ENCODE assay signal across 12 mouse cellular contexts in genomic region chr5:139547421-139547931, GRCm38 (mm10). TPM values are rescaled to one million over a fixed set of nuclear protein-coding genes. Genes with fewer than 3 reads are reported as not detected.
A peak's percentile ranks its signal among the peaks of the same experiment; 100 is the strongest.
DNase-seq lines count a peak whose midpoint lies in the region; ATAC-seq and TF ChIP-seq lines count a peak whose summit lies in the region.
"Had no signal": no experiment of that assay in that cellular context is flagged by ENCODE, and none has a peak within 500 bp of the region (broad histone marks: within the 10 kb centered on the region; RNA-seq: fewer than 3 reads in every experiment).

No protein-coding gene starts in this region.

- no peak overlapping the region for H3K4me3 ChIP-seq in intestine, embryonic 14.5 days (ENCODE audit: low read depth, low read length)
- H3K4me3 ChIP-seq in intestine, postnatal 0 days (ENCODE audit: low read depth, low read length), result no peak overlapping the region
- H3K4me3 ChIP-seq in hindbrain, embryonic 10.5 days, result peak overlapping the region; percentile 41
- peak overlapping the region; percentile 46 for H3K4me3 ChIP-seq in midbrain, postnatal 0 days (ENCODE audit: low read depth, low read length)
- no peak overlapping the region for H3K4me3 ChIP-seq in liver, embryonic 12.5 days
- H3K4me3 ChIP-seq: stomach, embryonic 15.5 days had no signal

- H3K4me2 ChIP-seq in intestine, embryonic 14.5 days (ENCODE audit: low read length), result no peak overlapping the region
- no peak overlapping the region for H3K4me2 ChIP-seq in intestine, postnatal 0 days (replicated peaks; ENCODE audit: low read depth)
- peak overlapping the region; percentile 51 for H3K4me2 ChIP-seq in midbrain, postnatal 0 days (ENCODE audit: low read depth, low read length, poor library complexity, severe bottlenecking)
- H3K4me2 ChIP-seq in liver, embryonic 12.5 days, result no peak overlapping the region
- H3K4me2 ChIP-seq: lung, embryonic 14.5 days; stomach, embryonic 15.5 days had no signal

- H3K27me3 ChIP-seq in intestine, embryonic 14.5 days (replicated peaks; ENCODE audit: control insufficient read depth, insufficient read depth, low read length), result peaks cover 97% of the 10 kb centered on the region
- H3K27me3 ChIP-seq in intestine, postnatal 0 days (replicated peaks; ENCODE audit: control insufficient read depth, insufficient read depth, low read length), result peaks cover 96% of the 10 kb centered on the region
- peaks cover 100% of the 10 kb centered on the region for H3K27me3 ChIP-seq in hindbrain, embryonic 10.5 days (ENCODE audit: insufficient read depth, poor library complexity, severe bottlenecking)
- H3K27me3 ChIP-seq in midbrain, postnatal 0 days (ENCODE audit: insufficient read depth, low read length), result peaks cover 47% of the 10 kb centered on the region
- peaks cover 100% of the 10 kb centered on the region for H3K27me3 ChIP-seq in liver, embryonic 12.5 days (replicated peaks)

- DNase-seq in intestine, embryonic 14.5 days (ENCODE audit: low spot score), result peak; percentile 57
- DNase-seq in cerebellum, postnatal 25 days, result peak; percentile 67 to 79
- DNase-seq in hindbrain, embryonic 10.5 days (ENCODE audit: low spot score), result peak; percentile 67
- no peak for DNase-seq in midbrain, postnatal 0 days (ENCODE audit: low spot score)
- no peak for DNase-seq in urinary bladder, adult 2 months (ENCODE audit: low spot score)
- DNase-seq in frontal cortex, postnatal 10 days (ENCODE audit: low spot score in 2 of 2), result no peak
- DNase-seq: lung, embryonic 14.5 days had no signal

- no peak for TF ChIP-seq CTCF in intestine, postnatal 0 days (IDR thresholded peaks at IDR 0.05; ENCODE audit: low read depth)
- no peak for TF ChIP-seq CTCF in midbrain, postnatal 0 days (IDR thresholded peaks at IDR 0.05)

- H3K36me3 ChIP-seq in intestine, embryonic 14.5 days (ENCODE audit: control insufficient read depth, insufficient read depth, low read length), result no peaks in the 10 kb centered on the region
- no peaks in the 10 kb centered on the region for H3K36me3 ChIP-seq in intestine, postnatal 0 days (ENCODE audit: control insufficient read depth, insufficient read depth)
- 0 out of 2 replicates have a peak, but pooled peaks cover 4% of the 10 kb centered on the region for H3K36me3 ChIP-seq in hindbrain, embryonic 10.5 days
- H3K36me3 ChIP-seq in midbrain, postnatal 0 days (ENCODE audit: insufficient read depth, low read length), result no peaks in the 10 kb centered on the region
- no peaks in the 10 kb centered on the region for H3K36me3 ChIP-seq in liver, embryonic 12.5 days
- H3K36me3 ChIP-seq: stomach, embryonic 15.5 days had no signal

- no peak for ATAC-seq in intestine, embryonic 14.5 days (replicated peaks; ENCODE audit: low FRiP score, low TSS enrichment, low read depth)
- no peak for ATAC-seq in intestine, postnatal 0 days
- no peak for ATAC-seq in midbrain, postnatal 0 days (ENCODE audit: low FRiP score)
- ATAC-seq in liver, embryonic 12.5 days, result no peak

- WGBS in intestine, embryonic 14.5 days, result under 1% methylated on average over 49 of the region's 49 CpGs
- under 1% methylated on average over 49 of the region's 49 CpGs for WGBS in intestine, postnatal 0 days
- WGBS in hindbrain, embryonic 10.5 days, result under 1% methylated on average over 49 of the region's 49 CpGs
- WGBS in midbrain, postnatal 0 days, result 0% methylated on average over 29 of the region's 49 CpGs
- WGBS in liver, embryonic 12.5 days (ENCODE audit: insufficient replicate concordance), result under 1% methylated on average over 44 of the region's 49 CpGs

- no peaks in the 10 kb centered on the region for H3K4me1 ChIP-seq in intestine, embryonic 14.5 days (replicated peaks; ENCODE audit: control insufficient read depth, insufficient read depth, low read length)
- no peaks in the 10 kb centered on the region for H3K4me1 ChIP-seq in intestine, postnatal 0 days (replicated peaks; ENCODE audit: control insufficient read depth, insufficient read depth, low read length)
- H3K4me1 ChIP-seq in hindbrain, embryonic 10.5 days (replicated peaks), result peaks cover 50% of the 10 kb centered on the region
- no peaks in the 10 kb centered on the region for H3K4me1 ChIP-seq in midbrain, postnatal 0 days (ENCODE audit: insufficient read depth, low read length)
- peaks cover 11% of the 10 kb centered on the region; the same call in 1 of the 2 replicates for H3K4me1 ChIP-seq in liver, embryonic 12.5 days

- no peak overlapping the region for H3K27ac ChIP-seq in intestine, embryonic 14.5 days (ENCODE audit: low read depth)
- no peak overlapping the region for H3K27ac ChIP-seq in intestine, postnatal 0 days (ENCODE audit: low read depth, low read length)
- peak overlapping the region; percentile 83 for H3K27ac ChIP-seq in hindbrain, embryonic 10.5 days
- H3K27ac ChIP-seq in midbrain, postnatal 0 days (ENCODE audit: low read depth, low read length), result peak overlapping the region; percentile 78
- no peak overlapping the region for H3K27ac ChIP-seq in liver, embryonic 12.5 days
- H3K27ac ChIP-seq: stomach, embryonic 15.5 days had no signal

- H3K9ac ChIP-seq in intestine, embryonic 14.5 days (ENCODE audit: low read length), result no peak overlapping the region
- H3K9ac ChIP-seq in intestine, postnatal 0 days (ENCODE audit: low read depth, low read length), result no peak overlapping the region
- peak overlapping the region; percentile 56 for H3K9ac ChIP-seq in midbrain, postnatal 0 days (replicated peaks; ENCODE audit: low read length, poor library complexity, severe bottlenecking)
- H3K9ac ChIP-seq in liver, embryonic 12.5 days, result no peak overlapping the region
- H3K9ac ChIP-seq: lung, embryonic 14.5 days; stomach, embryonic 15.5 days had no signal

- no peaks in the 10 kb centered on the region for H3K9me3 ChIP-seq in intestine, embryonic 14.5 days (ENCODE audit: control insufficient read depth, low read length)
- no peaks in the 10 kb centered on the region for H3K9me3 ChIP-seq in intestine, postnatal 0 days (ENCODE audit: control insufficient read depth)
- H3K9me3 ChIP-seq in hindbrain, embryonic 10.5 days, result no peaks in the 10 kb centered on the region
- no peaks in the 10 kb centered on the region for H3K9me3 ChIP-seq in midbrain, postnatal 0 days (ENCODE audit: low read length)
- H3K9me3 ChIP-seq in liver, embryonic 12.5 days (replicated peaks), result no peaks in the 10 kb centered on the region
- H3K9me3 ChIP-seq: stomach, embryonic 15.5 days had no signal

RNA-seq across cellular contexts. Expression of gene Uncx, which starts 4.2 kb away (rescaled TPM):
- not detected in 2 replicates for polyA plus RNA-seq in intestine, embryonic 14.5 days (2014; fragmentation: Nextera tagmentation; extraction: Ambion mirVana)
- not detected in 2 replicates for polyA plus RNA-seq in intestine, postnatal 0 days (2015; fragmentation: Nextera tagmentation; extraction: Ambion mirVana)
- 14.0 and 61.1 TPM in 2 replicates for polyA plus RNA-seq in hindbrain, embryonic 10.5 days (2016; fragmentation: Nextera tagmentation; extraction: Ambion mirVana)
- 21.2 and 24.3 TPM in 2 replicates for total RNA-seq in midbrain, postnatal 0 days (2014; rRNA removed)
- polyA plus RNA-seq in midbrain, postnatal 0 days (2015; fragmentation: Nextera tagmentation; extraction: Ambion mirVana), result 15.5 and 20.0 TPM in 2 replicates
- not detected in 2 replicates for polyA plus RNA-seq in liver, embryonic 12.5 days (2016; fragmentation: Nextera tagmentation; extraction: Ambion mirVana)
- not detected in 2 replicates for polyA plus RNA-seq in urinary bladder, adult 2 months (2012; rRNA removed)
- total RNA-seq: ES-E14 had no signal
- polyA plus RNA-seq: large intestine, adult 2 months; lung, embryonic 14.5 days had no signal

Comparison
In these comparisons a context has a peak if more than half of its experiments do, and no peak if none do; other contexts are left out.
1. DNase-seq: peak in intestine, embryonic 14.5 days (single experiment), cerebellum, postnatal 25 days (2 of 2) and hindbrain, embryonic 10.5 days (single experiment); none in midbrain, postnatal 0 days (single experiment), urinary bladder, adult 2 months (single experiment) and frontal cortex, postnatal 10 days (0 of 2).
2. H3K27ac ChIP-seq: peak in hindbrain, embryonic 10.5 days (single experiment) and midbrain, postnatal 0 days (single experiment); none in intestine, embryonic 14.5 days (single experiment), intestine, postnatal 0 days (single experiment) and liver, embryonic 12.5 days (single experiment).
3. H3K4me3 ChIP-seq: peak in hindbrain, embryonic 10.5 days (single experiment) and midbrain, postnatal 0 days (single experiment); none in intestine, embryonic 14.5 days (single experiment), intestine, postnatal 0 days (single experiment) and liver, embryonic 12.5 days (single experiment).
4. RNA of gene Uncx, which starts 4.2 kb away (polyA plus RNA-seq): 14.0 to 61.1 TPM in hindbrain, embryonic 10.5 days and 15.5 to 20.0 TPM in midbrain, postnatal 0 days; not detected in intestine, embryonic 14.5 days, not detected in intestine, postnatal 0 days, not detected in liver, embryonic 12.5 days and not detected in urinary bladder, adult 2 months; every median in the first group is over 10 times any median in the second.